Mouse (Mus musculus) midbrain, embryonic 10.5 days (tissue): ENCODE results near the gene Rheb. TPM values are rescaled to one million over a fixed set of nuclear protein-coding genes. Genes with fewer than 3 reads are reported as not detected.
"Not testable (repeated sequence)": the region's sequence is repeated elsewhere in the genome, so short reads cannot be mapped to it uniquely, and the experiment has no call there.

ENCODE experiments used
- DNase-seq: peaks from one replicate; pipeline ENCODE4 v3.0.0-alpha.2; 2017; ENCODE audit warnings: low spot score
- H3K27ac ChIP-seq: fragments of 300-500 bp; sonication (generic); replicated peaks from 2 replicates; pipeline ENCODE4 v1.5.1; 2016; ENCODE audit warnings: mild to moderate bottlenecking
- H3K27me3 ChIP-seq: fragments of 300-500 bp; sonication (generic); 2 replicates; pipeline ENCODE4 v1.6.1; 2016; ENCODE audit warnings: low read depth, mild to moderate bottlenecking; ENCODE audit not compliant: poor library complexity, severe bottlenecking
- H3K36me3 ChIP-seq: fragments of 300-500 bp; sonication (generic); 2 replicates; pipeline ENCODE4 v1.6.1; 2016; ENCODE audit warnings: mild to moderate bottlenecking, moderate library complexity
- H3K4me1 ChIP-seq: fragments of 300-500 bp; sonication (generic); 2 replicates; pipeline ENCODE4 v1.6.1; 2016
- H3K4me3 ChIP-seq: fragments of 300-500 bp; sonication (generic); 2 replicates; pipeline ENCODE4 v1.5.1; 2016; ENCODE audit warnings: mild to moderate bottlenecking, moderate library complexity
- H3K9me3 ChIP-seq: fragments of 300-500 bp; sonication (generic); replicated peaks from 2 replicates; pipeline ENCODE4 v1.6.1; 2016; ENCODE audit warnings: mild to moderate bottlenecking
- WGBS: fragments of 180-500 bp; shearing (Covaris S2); methylation state at CpG from one replicate; pipeline ENCODE4 v1.1.7; 2016; 5-methylcytosine and 5-hydroxymethylcytosine counted together
- polyA plus RNA-seq: library from polyadenylated mRNA; unstranded; fragments of >200 nt; fragmentation: Nextera tagmentation; extraction: Ambion mirVana; gene quantifications from 2 replicates; pipeline ENCODE4 v1.2.1, GENCODE M21; 2016

The Rheb gene
- polyA plus RNA-seq, 1 experiment from 2014 or later = 183 TPM

DNA sequence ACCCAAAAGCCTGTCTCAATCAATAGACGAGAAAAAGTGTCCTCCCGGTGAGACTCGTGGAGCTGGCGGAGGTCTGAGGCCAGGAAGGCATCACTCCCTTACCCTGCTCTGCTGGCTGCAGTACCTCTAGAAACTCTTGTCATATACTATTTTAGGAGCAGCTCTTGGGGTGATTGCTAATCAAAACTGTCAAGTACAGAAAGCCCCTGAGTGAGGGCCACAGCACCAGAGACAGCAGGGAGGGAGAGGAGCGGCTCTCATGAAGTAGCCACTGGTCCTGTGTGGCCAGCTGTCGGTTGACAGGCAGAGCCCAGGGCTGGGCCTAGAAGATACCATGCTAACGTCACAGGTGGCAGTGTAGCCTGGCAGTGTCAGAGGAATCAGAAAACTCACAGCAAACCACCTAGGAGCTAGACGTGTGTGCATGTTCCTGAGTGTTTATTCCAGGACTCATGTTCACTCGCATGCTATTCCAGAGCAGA is 19.1 kb upstream of the Rheb start:
- no peaks in the 10 kb centered on the region for H3K27me3 ChIP-seq
- H3K36me3 ChIP-seq = peaks cover 44% of the 10 kb centered on the region
- no peaks in the 10 kb centered on the region for H3K9me3 ChIP-seq
- no peak for DNase-seq
- H3K27ac ChIP-seq = no peak overlapping the region
- WGBS = 91% methylated on average over 9 of the region's 9 CpGs
- H3K4me1 ChIP-seq = no peaks in the 10 kb centered on the region
- no peak overlapping the region for H3K4me3 ChIP-seq

- no peaks in the 10 kb centered on the region for H3K4me1 ChIP-seq
- H3K9me3 ChIP-seq = no peaks in the 10 kb centered on the region
- no peak overlapping the region for H3K4me3 ChIP-seq
- H3K27me3 ChIP-seq = no peaks in the 10 kb centered on the region
- WGBS = 89% methylated on average over 13 of the region's 13 CpGs
- peaks cover 38% of the 10 kb centered on the region for H3K36me3 ChIP-seq
- no peak overlapping the region for H3K27ac ChIP-seq
- no peak for DNase-seq
Observed at GRCm38 (mm10) chr5:24860635-24861448, 18.4 kb upstream of the Rheb start.

DNA sequence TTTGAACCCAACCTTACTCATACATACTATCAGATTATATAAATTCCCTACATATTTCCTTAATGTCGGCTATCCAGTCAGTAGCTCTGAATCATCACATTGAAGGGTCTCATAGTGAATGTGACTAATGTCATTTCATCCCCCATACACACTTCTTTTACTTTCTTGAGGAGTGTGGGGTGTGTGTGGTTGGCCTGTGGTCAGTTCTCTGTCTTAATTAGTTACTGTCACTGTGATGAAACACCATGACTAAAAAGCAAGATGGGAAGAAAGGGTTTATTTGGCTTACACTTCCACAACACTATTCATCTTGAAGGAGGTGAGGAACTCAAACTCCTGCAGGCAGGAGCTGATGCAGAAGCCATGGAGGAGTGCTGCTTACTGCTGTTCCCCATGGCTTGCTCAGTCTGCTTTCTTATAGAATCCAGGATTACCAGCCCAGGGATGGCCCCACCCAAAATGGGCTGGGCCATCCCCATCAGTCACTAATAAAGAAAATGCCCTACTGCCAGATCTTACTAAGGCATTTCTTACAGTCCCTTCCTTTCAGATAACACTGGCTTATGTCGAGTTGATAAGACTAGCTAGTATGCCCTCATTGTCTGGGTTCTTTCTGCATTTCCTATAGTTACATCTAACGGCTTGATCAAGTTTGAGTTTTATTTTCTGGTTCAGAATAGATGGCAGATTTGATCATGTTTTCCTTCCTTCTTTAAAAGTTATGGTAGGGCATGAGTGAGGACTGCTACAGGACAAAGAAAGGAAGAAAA is 17.5 kb upstream of the Rheb start:
- Histone ChIP-seq H3K9me3 (no peaks in the 10 kb centered on the region), H3K27me3 (no peaks in the 10 kb centered on the region), H3K36me3 (peaks cover 36% of the 10 kb centered on the region), H3K27ac (no peak overlapping the region), H3K4me1 (no peaks in the 10 kb centered on the region), H3K4me3 (no peak overlapping the region)
- no peak for DNase-seq
- WGBS = 81% methylated on average over 3 of the region's 3 CpGs

- Histone ChIP-seq H3K27ac (no peak overlapping the region), H3K27me3 (no peaks in the 10 kb centered on the region), H3K4me1 (no peaks in the 10 kb centered on the region), H3K36me3 (no peaks in the 10 kb centered on the region), H3K9me3 (no peaks in the 10 kb centered on the region), H3K4me3 (no peak overlapping the region)
- DNase-seq = no peak
- 85% methylated on average over 3 of the region's 3 CpGs for WGBS
Observed at GRCm38 (mm10) chr5:24854827-24855600, 12.6 kb upstream of the Rheb start.

DNA sequence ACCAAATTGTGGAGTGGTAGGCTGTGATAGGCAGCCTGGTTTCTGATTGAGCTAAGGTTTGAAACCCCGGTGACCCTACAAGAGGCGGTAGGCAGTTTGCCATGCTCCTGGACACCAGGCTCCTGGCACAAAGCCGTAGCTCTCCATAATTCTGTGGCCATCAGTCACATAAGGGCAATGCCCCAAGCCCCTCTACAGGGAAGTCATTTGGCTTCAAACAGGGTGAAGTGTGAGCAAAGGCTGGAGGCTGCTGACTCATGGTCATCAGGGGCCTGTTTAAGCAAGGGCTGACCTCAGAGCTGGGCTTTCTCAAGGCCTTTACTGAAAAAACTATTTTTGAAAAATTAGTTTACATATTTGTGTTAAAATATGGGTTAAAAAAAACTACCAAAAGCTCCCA is 11.8 kb upstream of the Rheb start:
- Histone ChIP-seq H3K27ac (no peak overlapping the region), H3K9me3 (no peaks in the 10 kb centered on the region), H3K4me1 (no peaks in the 10 kb centered on the region), H3K27me3 (no peaks in the 10 kb centered on the region), H3K4me3 (no peak overlapping the region), H3K36me3 (no peaks in the 10 kb centered on the region)
- WGBS = 88% methylated on average over 3 of the region's 3 CpGs
- DNase-seq = no peak

- not testable (repeated sequence) for H3K4me1 ChIP-seq, H3K27me3 ChIP-seq, H3K9me3 ChIP-seq, DNase-seq, H3K4me3 ChIP-seq, H3K36me3 ChIP-seq, H3K27ac ChIP-seq
- WGBS = 86% methylated on average over 14 of the region's 14 CpGs
Observed at GRCm38 (mm10) chr5:24848261-24848660, 5.8 kb upstream of the Rheb start.

- Histone ChIP-seq H3K4me1 (peaks cover 33% of the 10 kb centered on the region), H3K4me3 (no peak overlapping the region), H3K27ac (peak overlapping the region; percentile 98; the same call in 1 of the 2 replicates), H3K9me3 (no peaks in the 10 kb centered on the region), H3K27me3 (no peaks in the 10 kb centered on the region), H3K36me3 (0 out of 2 replicates have a peak, but pooled peaks cover 1% of the 10 kb centered on the region)
- 94% methylated on average over 5 of the region's 5 CpGs for WGBS
- no peak for DNase-seq
Observed at GRCm38 (mm10) chr5:24843841-24844240, 1.4 kb upstream of the Rheb start.

DNA sequence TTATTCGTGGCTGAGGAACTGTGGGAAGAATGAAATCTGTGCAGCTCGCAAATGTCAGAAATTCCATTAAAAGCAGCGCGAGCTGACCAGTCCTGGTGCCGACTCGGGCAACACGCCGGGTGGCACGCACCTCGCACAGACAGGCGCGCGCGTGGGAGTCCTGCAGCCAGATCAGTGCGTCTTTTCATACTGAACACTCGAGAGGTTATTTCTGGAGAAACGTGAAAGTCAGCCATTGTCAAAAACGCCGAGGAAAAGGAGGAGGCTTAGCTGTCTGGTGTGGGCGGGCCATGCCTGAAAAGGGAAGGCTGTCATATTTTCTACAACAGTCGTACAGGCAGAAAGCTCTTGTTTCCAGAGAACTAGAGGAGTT is 665 bp upstream of the Rheb start:
- no peaks in the 10 kb centered on the region for H3K27me3 ChIP-seq
- peak overlapping the region; percentile 98 for H3K27ac ChIP-seq
- WGBS = 4% methylated on average over 21 of the region's 21 CpGs
- 0 out of 2 replicates have a peak, but pooled peaks cover 5% of the 10 kb centered on the region for H3K36me3 ChIP-seq
- H3K4me3 ChIP-seq = peak overlapping the region; percentile 93
- DNase-seq = no peak
- no peaks in the 10 kb centered on the region for H3K9me3 ChIP-seq
- H3K4me1 ChIP-seq = peaks cover 33% of the 10 kb centered on the region

GRCm38 (mm10) chr5:24841662-24842273 is 656 bp downstream of the Rheb start:
- H3K36me3 ChIP-seq = 0 out of 2 replicates have a peak, but pooled peaks cover 5% of the 10 kb centered on the region
- DNase-seq = peak; percentile 70
- no peaks in the 10 kb centered on the region for H3K27me3 ChIP-seq
- H3K27ac ChIP-seq = peak overlapping the region; percentile 98
- peak overlapping the region; percentile 93 for H3K4me3 ChIP-seq
- under 1% methylated on average over 50 of the region's 50 CpGs for WGBS
- H3K9me3 ChIP-seq = no peaks in the 10 kb centered on the region
- peaks cover 36% of the 10 kb centered on the region for H3K4me1 ChIP-seq

DNA sequence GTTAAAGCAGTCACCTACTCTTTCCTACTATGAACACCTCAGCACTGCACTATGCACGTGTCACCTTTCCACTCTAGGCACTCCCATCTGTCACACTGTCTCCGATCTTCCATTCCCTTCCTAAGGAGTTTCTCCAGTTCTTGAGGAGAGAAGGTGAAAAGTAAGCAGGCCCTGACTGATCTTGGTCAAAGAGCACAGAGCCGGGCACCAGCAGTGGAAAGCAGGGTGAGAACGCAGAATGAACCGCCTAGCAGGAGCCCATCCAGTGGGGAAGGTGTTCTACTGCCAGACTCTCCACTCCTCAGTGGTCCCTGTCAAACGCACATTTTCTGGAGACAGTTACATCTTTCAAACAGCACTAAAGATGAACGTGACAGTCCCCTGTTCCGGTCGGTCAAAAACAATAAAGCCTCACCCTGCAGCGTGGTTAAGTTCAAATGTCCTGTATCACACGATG is 1.4 kb downstream of the Rheb start:
- DNase-seq = peak; percentile 19
- Histone ChIP-seq H3K27ac (peak overlapping the region; percentile 98), H3K27me3 (no peaks in the 10 kb centered on the region), H3K4me3 (peak overlapping the region; percentile 93), H3K36me3 (0 out of 2 replicates have a peak, but pooled peaks cover 5% of the 10 kb centered on the region), H3K9me3 (no peaks in the 10 kb centered on the region), H3K4me1 (peaks cover 36% of the 10 kb centered on the region)
- 33% methylated on average over 11 of the region's 11 CpGs for WGBS

GRCm38 (mm10) chr5:24834491-24834890 is 7.9 kb downstream of the Rheb start:
- H3K27me3 ChIP-seq = no peaks in the 10 kb centered on the region
- no peak overlapping the region for H3K4me3 ChIP-seq
- H3K9me3 ChIP-seq = no peaks in the 10 kb centered on the region
- 0 out of 2 replicates have a peak, but pooled peaks cover 5% of the 10 kb centered on the region for H3K36me3 ChIP-seq
- H3K27ac ChIP-seq = no peak overlapping the region
- DNase-seq = no peak
- 89% methylated on average over 5 of the region's 5 CpGs for WGBS
- peaks cover 3% of the 10 kb centered on the region; the same call in 1 of the 2 replicates for H3K4me1 ChIP-seq

GRCm38 (mm10) chr5:24831912-24832311 is 10.5 kb downstream of the Rheb start:
- no peaks in the 10 kb centered on the region for H3K27me3 ChIP-seq
- no peaks in the 10 kb centered on the region for H3K9me3 ChIP-seq
- H3K4me3 ChIP-seq = no peak overlapping the region
- H3K36me3 ChIP-seq = no peaks in the 10 kb centered on the region
- no peak for DNase-seq
- H3K4me1 ChIP-seq = no peaks in the 10 kb centered on the region
- H3K27ac ChIP-seq = no peak overlapping the region
- 93% methylated on average over 3 of the region's 3 CpGs for WGBS
